Comparison of ENCODE assay signal across 20 mouse cellular contexts in the genomic region with DNA sequence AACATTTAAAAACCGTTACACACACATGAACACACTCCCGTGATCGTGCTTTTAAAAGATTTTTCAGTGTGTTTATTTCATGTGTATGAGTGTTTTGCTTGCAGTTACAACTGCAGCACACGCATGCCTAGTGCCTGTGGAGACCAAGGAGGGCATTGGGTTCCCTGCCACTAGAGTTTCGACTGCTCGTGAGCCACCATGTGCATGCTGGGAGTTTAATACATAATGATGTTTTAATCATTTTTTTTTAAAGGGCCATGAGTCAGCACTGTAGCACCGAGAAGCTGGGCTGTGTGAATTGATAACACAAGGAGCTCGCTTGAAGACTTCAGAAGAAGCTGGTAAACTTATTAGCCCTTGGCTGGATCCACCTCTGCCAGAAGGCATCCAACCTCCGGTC. TPM values are rescaled to one million over a fixed set of nuclear protein-coding genes. Genes with fewer than 3 reads are reported as not detected.
"Had no signal": no experiment of that assay in that cellular context is flagged by ENCODE, and none has a peak within 500 bp of the region (broad histone marks: within the 10 kb centered on the region; RNA-seq: fewer than 3 reads in every experiment).

No protein-coding gene starts in this region.

- H3K9me3 ChIP-seq: kidney, embryonic 15.5 days had no signal

- H3K4me2 ChIP-seq: kidney, embryonic 15.5 days; lung, embryonic 14.5 days; midbrain, embryonic 11.5 days had no signal

- H3K4me3 ChIP-seq: kidney, embryonic 15.5 days; left cerebral cortex, adult 2 months; megakaryocyte, embryonic 14.5 days had no signal

- H3K27ac ChIP-seq: kidney, embryonic 15.5 days; left cerebral cortex, adult 2 months; macrophage; stomach, postnatal 0 days had no signal

- H3K36me3 ChIP-seq: kidney, embryonic 15.5 days had no signal

- ATAC-seq: lung, postnatal 0 days had no signal

- DNase-seq: kidney, adult 11 months; kidney, adult 8-10 months; kidney, postnatal 10 days; kidney, postnatal 36 days; layer of hippocampus, postnatal 36 days; lung, embryonic 14.5 days; midbrain, embryonic 14.5 days; thymus, adult 2 months; thymus, postnatal 14 days; thymus, postnatal 4 days had no signal

- H3K9ac ChIP-seq: kidney, embryonic 15.5 days; lung, embryonic 14.5 days had no signal

RNA-seq across cellular contexts. Expression of gene Nrsn2, which starts 2.9 kb away (rescaled TPM):
- total RNA-seq: liver, adult 2 months had no signal
- polyA plus RNA-seq: liver, adult 2 months; liver, embryonic 16.5 days; lung, embryonic 14.5 days; lung, postnatal 0 days; macrophage; spleen, adult 2 months had no signal
